Mouse (Mus musculus): Measurements from ENCODE around the gene Gm853. TPM values are rescaled to one million over a fixed set of nuclear protein-coding genes. Genes with fewer than 3 reads are reported as not detected.
"Not testable (repeated sequence)": the region's sequence is repeated elsewhere in the genome, so short reads cannot be mapped to it uniquely, and the experiment has no call there.

Gene Gm853
- not detected for total RNA-seq (2021)

DNA sequence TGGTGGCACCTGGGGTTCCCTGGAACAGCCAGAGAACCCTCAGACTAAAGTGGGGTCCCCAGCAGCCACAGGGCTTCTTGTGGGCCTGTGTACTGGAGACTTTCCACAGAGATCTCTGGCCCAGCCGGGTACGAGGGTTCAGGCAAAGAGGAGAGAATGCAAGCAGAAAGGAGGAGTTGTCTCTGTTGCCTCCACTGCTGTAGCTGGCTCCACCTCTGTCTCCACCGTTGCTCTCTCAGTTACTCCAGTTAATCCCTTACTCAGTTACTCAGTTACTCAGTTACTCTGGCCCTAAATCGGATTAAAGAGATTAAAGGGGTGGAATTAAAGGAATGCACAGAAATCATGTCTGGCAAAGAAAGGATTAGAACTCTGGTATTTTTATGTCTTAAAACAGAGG is at the start of gene Gm853:
Gene Gm853, minus strand, starts transcription at position 223 of the 400 bp plus-strand sequence.
- no peak for DNase-seq
- intact Hi-C loops (cut with DNase I) = no loop called here

DNA sequence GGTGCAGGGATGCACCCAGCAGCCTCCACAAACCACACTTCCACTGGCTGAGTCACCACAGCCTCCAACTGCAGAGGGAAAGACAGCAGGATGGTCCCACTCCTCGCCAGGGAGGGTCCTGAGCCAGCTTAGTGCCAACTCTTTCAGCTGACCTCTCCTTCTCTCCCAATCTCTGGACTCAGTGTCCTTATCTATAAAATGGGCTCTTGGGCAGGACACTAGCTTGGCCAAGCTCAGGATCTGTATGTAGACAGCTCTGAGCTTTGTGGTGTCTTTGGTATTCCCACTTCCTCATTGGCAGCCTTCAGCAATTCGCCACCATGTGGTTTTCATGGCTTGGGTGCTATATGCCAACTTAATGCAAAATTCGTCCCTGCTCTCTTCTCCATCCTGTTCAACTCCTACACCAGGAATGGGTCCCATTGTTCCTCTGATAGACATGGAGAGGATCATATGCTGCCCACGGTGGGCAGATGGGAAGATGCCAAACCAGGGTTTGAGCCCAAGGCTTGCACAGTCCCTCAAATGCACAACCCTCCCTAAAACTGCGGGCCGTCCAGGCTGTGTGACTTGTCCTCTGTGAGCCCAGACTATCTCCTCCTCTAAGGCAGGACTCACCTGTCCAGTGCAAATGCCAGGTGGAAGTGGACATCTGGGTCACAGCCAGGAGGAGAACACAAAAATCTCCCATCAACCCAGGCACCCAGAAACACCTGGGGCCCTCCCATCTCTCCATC is 48.6 kb upstream of the Gm853 start:
- intact Hi-C loops (cut with DNase I) = no loop called here
- peak; percentile 33 for DNase-seq

- peak; percentile 81 for DNase-seq
- intact Hi-C loops (cut with DNase I) = no loop called here
Observed at GRCm38 (mm10) chr4:130270089-130270488, 47.9 kb upstream of the Gm853 start.

- intact Hi-C loops (cut with DNase I) = no loop called here
- DNase-seq = no peak
Observed at GRCm38 (mm10) chr4:130268736-130269135, 46.5 kb upstream of the Gm853 start.

GRCm38 (mm10) chr4:130267069-130267468 is 44.9 kb upstream of the Gm853 start:
- intact Hi-C loops (cut with DNase I) = no loop called here
- no peak for DNase-seq

DNA sequence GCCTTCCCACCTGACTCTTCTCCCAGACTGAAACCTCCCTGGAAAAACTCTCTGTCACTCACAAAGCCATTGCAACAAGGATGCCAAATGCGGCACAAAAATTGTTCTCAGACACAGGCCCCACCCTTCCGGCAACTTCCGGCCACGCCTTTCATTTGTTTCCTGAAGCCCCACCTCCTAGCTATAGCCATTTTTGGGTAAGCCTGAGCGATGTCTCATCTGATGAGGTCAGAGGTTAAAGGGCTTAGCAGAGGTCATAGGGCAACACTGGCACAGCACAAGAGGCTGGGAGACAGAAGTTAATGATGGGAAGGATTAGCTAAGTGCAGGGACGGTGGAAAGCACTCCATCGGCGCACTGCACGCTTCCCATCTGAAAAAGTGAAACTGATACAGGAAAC is 44.4 kb upstream of the Gm853 start:
- intact Hi-C loops (cut with DNase I) = no loop called here
- no peak for DNase-seq

GRCm38 (mm10) chr4:130264698-130265349 is 42.6 kb upstream of the Gm853 start:
- DNase-seq = peak; percentile 75
- intact Hi-C loops (cut with DNase I) = no loop called here

- intact Hi-C loops (cut with DNase I) = no loop called here
Observed at GRCm38 (mm10) chr4:130264131-130264530, 41.9 kb upstream of the Gm853 start.

DNA sequence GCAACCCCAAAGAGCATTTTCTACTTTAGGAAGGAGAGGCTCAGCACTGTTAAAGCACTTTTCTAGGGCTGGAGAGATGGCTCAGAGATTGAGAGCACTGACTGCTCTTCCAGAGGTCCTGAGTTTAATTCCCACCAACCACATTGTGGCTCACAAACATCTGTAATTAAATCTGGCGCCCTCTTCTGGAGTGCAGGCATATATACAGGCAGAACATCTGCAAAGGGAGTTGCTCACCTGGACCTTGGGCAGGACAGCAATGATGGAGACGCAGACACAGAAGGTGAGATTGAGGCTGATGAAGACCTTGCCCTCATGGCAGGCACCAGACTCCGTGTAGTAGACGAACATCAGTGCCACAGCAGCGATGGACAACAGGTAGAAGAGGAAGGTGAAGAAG is 38.2 kb upstream of the Gm853 start:
- intact Hi-C loops (cut with DNase I) = no loop called here
- DNase-seq = no peak

More at GRCm38 (mm10) chr4:130264131-130264530, 41.9 kb upstream of the Gm853 start:
- no peak for DNase-seq

GRCm38 (mm10) chr4:130252441-130253157 is 30.4 kb upstream of the Gm853 start:
- intact Hi-C loops (cut with DNase I) = no loop called here
- DNase-seq = no peak

DNA sequence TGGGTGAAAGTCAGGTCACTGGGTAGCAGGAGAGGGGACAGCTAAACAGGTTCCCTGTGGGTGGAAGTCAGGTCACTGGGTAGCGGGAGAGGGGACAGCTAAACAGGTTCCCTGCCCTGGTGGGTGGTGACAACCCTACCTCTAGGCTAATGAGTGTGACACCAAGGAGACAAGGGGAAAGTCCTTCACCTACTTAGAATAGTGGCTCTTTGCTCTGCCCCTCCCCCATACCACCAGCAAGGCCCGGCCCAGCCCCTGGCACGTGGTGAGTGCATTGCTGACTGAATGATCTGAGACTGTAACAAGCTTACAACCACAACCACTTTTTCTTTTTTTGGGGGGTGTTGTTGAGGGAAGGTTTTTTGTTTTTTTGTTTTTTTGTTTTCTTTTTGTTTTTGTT is 29.6 kb upstream of the Gm853 start:
- DNase-seq = no peak
- intact Hi-C loops (cut with DNase I) = no loop called here

DNA sequence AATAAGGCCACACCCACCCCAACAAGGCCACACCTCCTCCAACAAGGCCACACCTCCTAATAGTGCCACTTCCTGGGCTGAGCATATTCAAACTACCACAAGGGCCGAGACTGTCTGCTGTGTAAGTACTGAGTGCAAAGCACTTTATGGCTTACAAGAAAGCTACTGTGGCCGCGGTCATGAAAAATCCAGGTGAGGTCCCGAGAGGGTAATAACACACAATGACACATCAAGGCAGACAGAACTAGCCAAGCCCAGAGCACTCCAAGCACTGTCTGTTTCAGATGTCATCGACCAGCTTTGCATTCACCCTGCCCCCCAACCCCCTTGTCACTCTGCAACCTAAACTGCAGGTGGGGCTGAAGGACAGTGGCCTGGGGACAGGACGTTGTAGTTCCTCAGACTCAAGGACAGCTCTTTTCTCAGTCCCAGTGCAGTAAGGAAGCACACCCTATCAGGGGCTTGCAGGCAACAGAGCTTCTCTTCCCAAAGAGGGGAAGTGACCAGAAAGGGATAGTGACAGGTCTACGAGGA is 29.0 kb upstream of the Gm853 start:
- intact Hi-C loops (cut with DNase I) = no loop called here
- DNase-seq = no peak

DNA sequence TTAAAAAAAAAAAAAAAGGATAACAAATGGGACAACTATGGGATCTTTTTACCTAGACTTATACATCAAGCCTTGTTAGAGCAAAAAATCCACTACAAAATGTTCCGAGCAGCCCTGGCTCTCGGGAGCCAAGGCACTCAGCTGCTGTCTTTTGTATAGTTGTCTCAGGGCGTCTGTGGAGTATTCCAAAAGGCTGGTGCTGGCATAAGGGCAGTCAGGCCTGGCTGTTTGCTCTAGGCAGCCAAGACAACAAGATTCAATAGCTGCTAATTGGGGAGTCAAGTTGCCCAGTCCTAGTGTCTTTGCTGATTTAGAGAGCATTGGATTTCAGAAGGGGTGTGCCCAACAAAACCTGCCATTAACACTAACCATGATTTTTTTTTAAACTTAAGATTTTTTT is 26.4 kb upstream of the Gm853 start:
- peak; percentile 42 for DNase-seq
- intact Hi-C loops (cut with DNase I) = loop anchor here (5.0 kb wide), 1 partner anchor 51 kb away; no protein-coding TSS in a partner anchor

- intact Hi-C loops (cut with DNase I) = loop anchor here (5.0 kb wide), 1 partner anchor 49 kb away; no protein-coding TSS in a partner anchor
Observed at GRCm38 (mm10) chr4:130246132-130246531, 23.9 kb upstream of the Gm853 start.

GRCm38 (mm10) chr4:130244749-130245148 is 22.5 kb upstream of the Gm853 start:
- intact Hi-C loops (cut with DNase I) = loop anchor here (5.0 kb wide), 1 partner anchor 47 kb away; no protein-coding TSS in a partner anchor
- no peak for DNase-seq

More at GRCm38 (mm10) chr4:130246132-130246531, 23.9 kb upstream of the Gm853 start:
- DNase-seq = peak; percentile 70

- intact Hi-C loops (cut with DNase I); DNase-seq: not testable (repeated sequence)
Observed at GRCm38 (mm10) chr4:130243621-130244020, 21.4 kb upstream of the Gm853 start.

DNA sequence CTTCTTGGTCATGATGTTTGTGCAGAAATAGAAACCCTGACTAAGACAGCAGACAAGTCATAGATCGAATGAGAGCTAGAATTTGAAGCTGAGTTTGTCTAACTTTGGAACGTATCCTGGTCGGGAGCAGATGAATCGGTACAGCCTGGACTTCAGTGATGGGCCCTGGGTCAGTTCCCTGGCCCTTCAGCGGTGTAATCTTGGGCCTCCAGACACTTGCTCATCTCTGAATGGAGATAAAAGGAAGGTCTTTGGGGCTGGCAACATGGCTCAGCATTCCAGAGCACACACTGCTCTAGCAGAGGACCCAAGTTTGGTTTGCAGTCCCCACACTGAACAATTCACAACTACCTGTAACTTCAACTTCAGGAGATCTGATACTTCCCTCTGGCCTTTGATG is 20.8 kb upstream of the Gm853 start:
- intact Hi-C loops (cut with DNase I) = no loop called here
- no peak for DNase-seq

DNA sequence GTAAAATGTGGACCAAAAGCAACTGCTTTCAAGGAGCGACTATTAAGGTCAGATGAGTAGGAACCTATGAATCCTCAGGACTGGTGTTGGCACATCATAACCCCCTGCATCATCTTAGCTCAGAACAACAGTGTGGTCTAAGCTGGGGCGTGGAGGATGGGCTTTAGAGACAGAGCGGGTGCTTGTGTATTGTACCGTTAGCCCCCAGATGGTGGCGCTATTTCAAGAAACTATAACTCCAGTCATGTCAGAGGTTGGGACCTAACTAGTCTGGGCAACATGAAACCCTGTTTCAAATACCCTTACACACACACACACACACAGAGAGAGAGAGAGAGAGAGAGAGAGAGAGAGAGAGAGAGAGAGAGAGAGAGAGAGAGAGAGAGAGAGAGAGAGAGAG is 18.5 kb upstream of the Gm853 start:
- intact Hi-C loops (cut with DNase I) = no loop called here
- DNase-seq = no peak

DNA sequence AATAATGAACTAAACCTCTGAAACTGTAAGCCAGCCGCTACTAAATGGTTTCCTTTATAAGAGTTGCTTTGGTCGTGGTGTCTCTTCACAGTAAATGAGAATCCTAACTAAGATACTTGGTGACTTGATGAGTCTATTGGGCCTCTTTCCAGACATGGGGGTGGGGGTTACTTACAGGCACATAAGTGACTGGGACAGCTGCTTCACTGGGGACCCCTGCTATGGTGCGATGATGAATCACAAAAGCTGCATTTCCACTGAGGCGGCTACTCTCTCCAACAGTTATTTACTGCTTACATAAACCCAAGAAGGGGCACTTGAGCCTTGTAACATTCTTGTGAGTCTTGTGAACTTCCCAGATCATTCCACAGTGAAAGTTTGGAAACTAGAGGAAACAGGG is 15.4 kb upstream of the Gm853 start:
- intact Hi-C loops (cut with DNase I) = no loop called here
- DNase-seq = no peak

- no peak for DNase-seq
- intact Hi-C loops (cut with DNase I) = no loop called here
Observed at GRCm38 (mm10) chr4:130236361-130236760, 14.2 kb upstream of the Gm853 start.

GRCm38 (mm10) chr4:130224071-130224470 is 1.9 kb upstream of the Gm853 start:
- intact Hi-C loops (cut with DNase I) = no loop called here

More at GRCm38 (mm10) chr4:130224071-130224470, 1.9 kb upstream of the Gm853 start:
- no peak for DNase-seq
